Mouse (Mus musculus) ovary, postnatal 36 days (tissue): ENCODE results near the gene Birc6.
"Not testable (repeated sequence)": the region's sequence is repeated elsewhere in the genome, so short reads cannot be mapped to it uniquely, and the experiment has no call there.

Experiments used
- DNase-seq: peaks from one replicate; pipeline ENCODE4 v3.0.0; 2022; ENCODE audit warnings: low spot score, mixed read lengths

Gene Birc6

GRCm38 (mm10) chr17:74559891-74560290 lies 31.8 kb downstream of the Birc6 start:
- no peak for DNase-seq

GRCm38 (mm10) chr17:74564151-74564550 lies 36.1 kb downstream of the Birc6 start:
- DNase-seq = no peak

- no peak for DNase-seq
Observed at GRCm38 (mm10) chr17:74569219-74569618, 41.1 kb downstream of the Birc6 start.

DNA sequence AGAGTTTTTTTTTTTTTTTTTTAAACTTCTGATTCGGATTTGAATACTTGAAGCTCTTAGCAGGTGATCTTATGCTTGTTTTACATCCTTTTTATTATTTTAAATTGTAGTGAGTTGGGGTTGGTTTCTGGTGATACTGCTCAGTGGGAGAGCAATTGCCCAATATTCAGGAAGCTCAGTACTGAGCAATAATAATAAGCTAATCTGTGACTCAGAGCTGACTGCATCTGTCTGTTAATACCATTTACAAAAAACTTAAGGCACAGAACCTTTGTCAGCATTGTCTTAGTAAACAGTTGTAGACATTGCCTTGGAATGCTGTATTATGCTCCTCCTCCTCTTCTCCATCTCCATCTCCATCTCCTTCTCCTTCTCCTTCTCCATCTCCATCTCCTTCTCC lies 42.5 kb downstream of the Birc6 start:
- no peak for DNase-seq

GRCm38 (mm10) chr17:74577173-74577572 lies 49.1 kb downstream of the Birc6 start:
- no peak for DNase-seq

- no peak for DNase-seq
Observed at GRCm38 (mm10) chr17:74579586-74579985, 51.5 kb downstream of the Birc6 start.

DNA sequence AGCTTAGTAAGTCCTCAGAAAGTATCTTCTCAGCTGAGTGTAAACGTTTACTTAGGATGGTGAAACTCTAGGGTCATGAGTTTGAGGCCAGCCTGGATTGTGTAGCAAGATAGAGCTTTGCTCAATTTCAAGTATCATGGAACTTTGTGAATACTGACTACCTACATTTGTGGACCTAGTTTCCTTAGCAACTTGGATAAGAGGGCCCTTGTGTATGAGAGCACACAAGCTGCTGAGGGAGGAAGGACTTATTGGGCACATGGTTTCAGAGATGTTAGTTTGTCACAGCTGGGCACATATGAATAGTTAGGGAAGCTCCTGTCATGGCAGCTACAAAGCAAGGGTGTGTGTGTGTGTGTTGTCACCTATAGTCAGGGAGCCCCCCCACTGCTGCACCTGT lies 52.6 kb downstream of the Birc6 start:
- no peak for DNase-seq

GRCm38 (mm10) chr17:74586768-74587167 lies 58.7 kb downstream of the Birc6 start:
- DNase-seq = no peak

DNA sequence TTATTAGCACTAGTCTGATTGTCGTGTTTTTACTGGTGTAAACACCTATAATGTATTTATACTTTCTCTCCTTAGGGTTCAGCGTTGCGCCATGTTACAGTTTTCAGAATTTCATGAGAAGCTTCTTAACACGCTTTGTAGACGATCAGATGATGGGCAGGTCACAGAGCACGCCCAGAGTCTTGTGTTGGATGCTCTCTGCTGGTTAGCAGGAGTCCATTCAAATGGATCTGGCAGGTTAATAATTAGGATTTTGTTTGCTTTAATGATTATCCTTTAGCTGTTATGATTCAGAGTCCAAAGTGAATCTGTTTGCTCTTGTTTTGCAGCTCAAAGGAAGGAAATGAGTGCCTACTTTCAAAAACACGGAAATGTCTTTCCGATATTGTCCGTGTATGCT lies 70.8 kb downstream of the Birc6 start:
- DNase-seq = no peak

- DNase-seq = no peak
Observed at GRCm38 (mm10) chr17:74599396-74599795, 71.3 kb downstream of the Birc6 start.

DNA sequence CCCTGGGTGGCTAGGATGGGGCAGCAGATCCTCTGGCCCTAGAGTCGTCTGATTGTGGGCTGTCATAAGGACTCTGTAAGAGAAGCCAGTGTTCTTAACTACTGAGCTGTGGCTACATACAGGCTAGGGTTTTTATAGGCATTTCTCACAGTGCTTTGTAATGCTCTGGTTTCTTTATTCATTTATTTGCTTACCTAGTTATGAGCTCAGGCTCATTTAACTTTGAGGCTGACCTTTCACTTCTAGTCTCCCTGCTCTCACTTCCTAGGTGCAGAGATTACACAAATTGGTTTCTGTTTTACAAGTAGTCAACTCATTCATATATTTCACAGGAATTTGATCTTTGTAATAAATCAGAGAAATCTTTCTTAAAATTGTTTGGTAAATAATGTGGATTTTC lies 73.1 kb downstream of the Birc6 start:
- DNase-seq = no peak

- DNase-seq = no peak
Observed at GRCm38 (mm10) chr17:74630798-74631197, 102.7 kb downstream of the Birc6 start.

DNA sequence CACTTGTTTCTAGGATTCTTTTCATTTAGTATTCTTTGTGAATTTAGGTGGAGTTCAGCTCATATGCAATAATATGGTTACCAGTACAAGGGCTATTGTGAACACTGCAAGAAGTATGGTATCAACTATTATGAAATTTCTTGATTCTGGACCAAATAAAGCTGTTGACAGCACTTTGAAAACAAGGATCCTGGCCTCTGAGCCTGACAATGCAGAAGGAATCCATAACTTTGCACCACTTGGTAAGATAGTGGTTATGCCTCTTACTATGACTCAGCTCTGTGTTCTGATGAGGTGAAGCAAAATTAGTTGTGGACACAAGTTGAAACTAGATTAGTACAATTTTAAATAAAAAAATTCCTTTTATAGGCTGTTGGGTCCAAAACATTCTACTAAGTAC lies 114.3 kb downstream of the Birc6 start:
- no peak for DNase-seq

DNA sequence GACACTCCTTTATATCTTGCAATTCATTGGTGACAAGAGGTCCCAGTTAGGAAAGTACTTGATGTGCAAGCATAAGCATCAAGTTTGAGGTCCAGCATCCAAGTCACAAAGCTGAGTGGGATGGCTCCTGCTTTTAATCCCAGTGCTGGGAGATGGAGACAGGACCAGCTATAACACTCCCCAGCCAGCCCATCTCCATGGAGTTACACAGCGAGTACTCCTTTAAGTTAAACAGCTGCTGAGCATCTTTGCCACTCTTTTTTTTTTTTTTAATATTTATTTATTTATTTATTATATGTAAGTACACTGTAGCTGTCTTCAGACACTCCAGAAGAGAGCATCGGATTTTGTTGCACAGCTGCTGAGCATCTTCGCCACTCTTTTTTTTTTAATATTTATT lies 130.3 kb downstream of the Birc6 start:
- no peak for DNase-seq

GRCm38 (mm10) chr17:74668010-74668409 lies 139.9 kb downstream of the Birc6 start:
- DNase-seq = no peak

GRCm38 (mm10) chr17:74670031-74670430 lies 141.9 kb downstream of the Birc6 start:
- no peak for DNase-seq

DNA sequence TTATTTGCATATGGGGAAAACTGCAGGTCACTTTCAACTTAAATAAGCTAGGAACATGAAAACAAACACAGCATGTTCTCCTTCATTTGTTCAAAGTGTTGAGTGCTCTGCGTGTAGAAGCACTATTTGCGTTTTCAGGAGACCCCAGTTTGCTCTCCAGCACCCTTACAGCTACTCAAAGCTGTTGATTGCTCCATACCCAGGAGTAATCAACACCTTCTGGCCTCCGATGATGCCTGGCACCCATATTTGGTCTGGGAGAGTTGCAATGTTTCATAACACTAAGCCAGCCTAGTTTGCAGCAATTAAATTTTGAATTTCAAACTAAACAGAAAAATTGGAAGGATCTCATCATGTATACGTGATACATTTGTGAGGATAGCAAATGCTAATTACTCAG lies 144.4 kb downstream of the Birc6 start:
- DNase-seq = no peak

- no peak for DNase-seq
Observed at GRCm38 (mm10) chr17:74673251-74673650, 145.2 kb downstream of the Birc6 start.

DNA sequence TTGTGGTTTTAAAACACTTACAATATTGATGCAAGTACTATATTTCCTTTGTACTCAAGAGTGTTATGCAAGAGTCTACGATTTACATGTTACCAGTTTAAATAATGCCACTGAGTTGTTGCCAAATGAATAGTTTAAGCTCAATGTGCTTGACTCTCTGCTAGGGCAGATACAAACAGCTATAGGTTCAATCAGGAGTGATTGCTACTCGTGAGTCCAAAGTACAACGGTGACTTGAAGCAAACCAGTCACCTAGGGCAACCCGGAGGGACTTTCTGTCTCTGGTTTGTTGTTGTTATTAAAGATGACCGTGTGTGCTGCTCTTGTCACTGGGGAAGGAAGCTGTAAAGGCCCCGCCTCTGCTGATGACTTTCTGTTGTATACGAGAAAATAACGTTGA lies 150.0 kb downstream of the Birc6 start:
- DNase-seq = no peak

DNA sequence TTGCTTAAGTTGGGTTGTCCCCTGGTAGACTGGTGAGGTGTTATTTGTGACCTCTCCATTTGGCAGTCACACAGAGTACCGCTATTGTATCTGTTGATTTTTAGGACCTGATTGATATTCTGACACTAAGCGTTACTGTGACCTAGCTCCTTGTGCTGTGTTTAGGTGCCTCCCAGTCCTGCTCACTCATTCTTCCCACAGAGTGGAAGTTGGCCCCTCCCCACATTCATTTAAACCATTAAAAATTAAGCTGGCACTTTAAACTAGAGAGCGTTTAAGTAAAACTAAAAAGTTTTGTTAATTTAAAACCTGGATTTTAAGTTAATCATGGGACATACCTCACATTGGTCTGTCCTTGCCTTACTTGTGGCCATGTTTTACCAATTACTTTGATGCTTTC lies 156.8 kb downstream of the Birc6 start:
- no peak for DNase-seq

DNA sequence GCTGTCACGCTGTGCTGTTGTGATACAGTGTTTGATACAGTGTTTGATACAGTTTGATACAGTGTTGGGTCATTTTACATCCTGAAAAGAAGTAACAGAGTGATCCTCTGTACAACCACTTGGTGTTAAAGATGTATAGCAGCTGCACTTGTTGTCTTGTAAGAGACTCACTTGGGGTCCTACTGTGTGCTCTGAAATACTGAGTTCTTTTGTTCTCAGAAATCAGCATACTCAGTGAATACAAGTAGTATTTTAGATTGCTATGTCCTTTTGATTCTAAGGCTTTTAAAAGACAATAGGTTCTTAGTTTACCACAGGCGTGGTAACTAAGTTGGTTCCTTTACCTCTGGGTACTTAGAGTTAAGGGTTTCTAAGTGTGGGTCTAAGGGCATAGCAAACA lies 160.5 kb downstream of the Birc6 start:
- DNase-seq = no peak

GRCm38 (mm10) chr17:74689406-74689805 lies 161.3 kb downstream of the Birc6 start:
- no peak for DNase-seq

DNA sequence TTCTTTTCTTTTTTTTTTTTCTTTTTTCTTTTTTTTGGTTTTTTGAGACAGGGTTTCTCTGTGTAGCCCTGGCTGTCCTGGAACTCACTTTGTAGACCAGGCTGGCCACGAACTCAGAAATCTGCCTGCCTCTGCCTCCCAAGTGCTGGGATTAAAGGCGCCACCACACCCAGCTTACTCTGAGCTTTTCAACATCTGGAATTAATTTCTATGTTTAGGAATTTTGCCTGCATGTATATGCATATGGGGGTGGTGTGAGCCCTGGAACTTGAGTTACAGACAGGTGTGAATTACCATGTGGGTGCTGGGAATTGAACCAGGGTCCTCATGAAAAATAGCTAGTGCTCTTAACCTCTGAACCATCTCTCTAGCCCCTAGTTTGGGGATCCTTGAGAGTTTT lies 173.6 kb downstream of the Birc6 start:
- not testable (repeated sequence) for DNase-seq

- no peak for DNase-seq
Observed at GRCm38 (mm10) chr17:74705480-74705879, 177.4 kb downstream of the Birc6 start.

GRCm38 (mm10) chr17:74706593-74706992 lies 178.5 kb downstream of the Birc6 start:
- DNase-seq = no peak
